Mouse (Mus musculus): ENCODE results near the gene Nmnat1. TPM values are rescaled to one million over a fixed set of nuclear protein-coding genes. Genes with fewer than 3 reads are reported as not detected.

Nmnat1 gene
- polyA plus RNA-seq, 1 experiment, result 21.9 TPM

DNA sequence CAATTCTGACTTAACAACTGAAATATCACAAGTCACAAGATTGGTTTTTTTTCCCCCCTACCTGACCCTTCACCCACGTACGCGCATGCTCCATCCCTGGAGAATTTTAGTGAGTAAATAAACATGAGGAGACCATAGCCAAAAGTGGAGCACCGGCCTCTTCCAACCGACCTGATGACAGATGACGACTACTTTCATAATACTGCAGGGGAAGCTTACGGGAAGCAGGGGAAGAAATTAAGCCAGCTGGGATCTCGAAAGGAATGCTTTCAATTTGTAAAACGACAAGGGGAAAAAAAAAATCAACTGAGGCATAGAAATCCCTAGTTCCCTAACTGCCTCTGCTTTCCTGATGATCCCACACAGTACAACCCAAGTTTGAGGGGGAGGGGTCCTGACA lies 60.2 kb downstream of the Nmnat1 start:
- WGBS, result 3% methylated on average over 9 of the region's 9 CpGs
- Histone ChIP-seq H3K4me1 (ENCODE audit: control insufficient read depth, insufficient read depth, low read length) (peaks cover 20% of the 10 kb centered on the region), H3K27ac (ENCODE audit: insufficient read depth, low read depth, low read length) (peak overlapping the region; percentile 12; the same call in 1 of the 2 replicates), H3K4me3 (ENCODE audit: insufficient read depth, low read depth, low read length) (peak overlapping the region; percentile 45), H3K27me3 (replicated peaks; ENCODE audit: control insufficient read depth, insufficient read depth, low read length) (no peaks in the 10 kb centered on the region), H3K36me3 (ENCODE audit: control insufficient read depth, insufficient read depth, low read length) (no peaks in the 10 kb centered on the region)
- TF ChIP-seq CTCF (conservative IDR thresholded peaks at IDR 0.05; ENCODE audit: insufficient read depth, insufficient read length, low read depth, low read length), result no peak
- no peak for TF ChIP-seq POLR2A (IDR thresholded peaks at IDR 0.05; ENCODE audit: low read depth, low read length)
- DNase-seq, result no peak

DNA sequence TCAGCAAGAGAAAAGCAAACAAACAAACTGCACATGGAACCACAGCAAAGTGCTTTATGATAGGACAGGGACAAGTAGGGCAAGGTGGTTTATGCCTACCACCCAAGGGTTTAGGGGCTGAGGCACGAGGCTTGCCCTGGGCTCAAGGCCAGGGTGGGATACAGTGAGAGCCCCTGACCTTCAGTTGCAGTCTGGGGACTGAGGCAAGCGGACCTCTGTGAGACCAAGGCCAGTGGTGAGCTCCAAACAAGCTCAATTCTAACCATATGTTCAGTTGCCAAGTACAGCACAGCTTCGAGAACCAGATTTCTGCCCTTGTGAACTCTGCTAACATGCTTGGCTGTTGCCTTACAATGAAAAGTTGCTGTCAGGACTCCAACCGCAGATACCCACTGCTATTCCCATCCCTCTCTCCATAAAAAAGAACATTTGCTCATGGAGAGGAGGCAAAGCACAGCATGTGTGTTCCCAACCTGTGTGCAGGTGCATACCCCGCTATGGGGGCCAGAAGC lies 67.1 kb downstream of the Nmnat1 start:
- Histone ChIP-seq H3K4me3 (ENCODE audit: insufficient read depth, low read depth, low read length) (no peak overlapping the region), H3K4me1 (ENCODE audit: control insufficient read depth, insufficient read depth, low read length) (peaks cover 52% of the 10 kb centered on the region), H3K36me3 (ENCODE audit: control insufficient read depth, insufficient read depth, low read length) (no peaks in the 10 kb centered on the region), H3K27me3 (replicated peaks; ENCODE audit: control insufficient read depth, insufficient read depth, low read length) (no peaks in the 10 kb centered on the region), H3K27ac (ENCODE audit: insufficient read depth, low read depth, low read length) (peak overlapping the region; percentile 16; the same call in 1 of the 2 replicates)
- DNase-seq, result no peak
- WGBS, result 48% methylated on average over 5 of the region's 5 CpGs
- TF ChIP-seq POLR2A (IDR thresholded peaks at IDR 0.05; ENCODE audit: low read depth, low read length), result no peak
- TF ChIP-seq CTCF (conservative IDR thresholded peaks at IDR 0.05; ENCODE audit: insufficient read depth, insufficient read length, low read depth, low read length), result no peak

Other genes with a start within 250 kb of the Nmnat1 start
- gene Kif1b, start 177.5 kb downstream of the Nmnat1 start, polyA plus RNA-seq (2012; rRNA removed), result 31.1 and 35.8 TPM in 2 replicates
- gene Ube4b, start 58.5 kb downstream of the Nmnat1 start, polyA plus RNA-seq (2012; rRNA removed), result 49.5 and 56.5 TPM in 2 replicates
- gene Rbp7, start 30.2 kb downstream of the Nmnat1 start, polyA plus RNA-seq (2012; rRNA removed), result 2.0 and 2.9 TPM in 2 replicates
- 0.18 TPM in 1 of 2 replicates, not detected in the other for gene Tmem274, start 7.8 kb downstream of the Nmnat1 start, polyA plus RNA-seq (2012; rRNA removed)
- gene Lzic, start within 50 bp of the Nmnat1 start, polyA plus RNA-seq (2012; rRNA removed), result 7.7 and 8.6 TPM in 2 replicates
- gene Ctnnbip1, start 33.0 kb upstream of the Nmnat1 start, polyA plus RNA-seq (2012; rRNA removed), result 20.5 and 24.4 TPM in 2 replicates
- gene Clstn1, start 101.3 kb upstream of the Nmnat1 start, polyA plus RNA-seq (2012; rRNA removed), result 44.9 and 46.3 TPM in 2 replicates
- 3.1 and 7.2 TPM in 2 replicates for gene Pik3cd, start 217.4 kb upstream of the Nmnat1 start, polyA plus RNA-seq (2012; rRNA removed)